Mouse (Mus musculus) stomach, postnatal 0 days (tissue): ENCODE data around the gene Zfp512b. TPM values are rescaled to one million over a fixed set of nuclear protein-coding genes. Genes with fewer than 3 reads are reported as not detected.
A peak's percentile ranks its signal among the peaks of the same experiment; 100 is the strongest.

Experiments used
- ATAC-seq: fragments of 200-750 bp; cut with Nextera tagmentation; 2 replicates; pipeline ENCODE4 v1.8.0; 2017; ENCODE audit not compliant: low FRiP score, low TSS enrichment
- DNase-seq: peaks from one replicate; pipeline ENCODE4 v3.0.0-alpha.2; 2016; ENCODE audit warnings: low spot score
- H3K27ac ChIP-seq: fragments of 300-500 bp; sonication (generic); replicated peaks from 2 replicates; pipeline ENCODE4 v1.5.1; 2014; ENCODE audit warnings: mild to moderate bottlenecking, control low read depth
- H3K27me3 ChIP-seq: fragments of 300-500 bp; sonication (generic); 2 replicates; pipeline ENCODE4 v1.6.1; 2014; ENCODE audit warnings: low read length; ENCODE audit not compliant: control insufficient read depth, insufficient read depth
- H3K36me3 ChIP-seq: fragments of 300-500 bp; sonication (generic); 2 replicates; pipeline ENCODE4 v1.6.1; 2014; ENCODE audit warnings: low read length, mixed read lengths; ENCODE audit not compliant: control insufficient read depth, insufficient read depth
- H3K4me1 ChIP-seq: fragments of 300-500 bp; sonication (generic); replicated peaks from 2 replicates; pipeline ENCODE4 v1.6.1; 2014; ENCODE audit warnings: antibody characterized with exemption; ENCODE audit not compliant: control insufficient read depth, insufficient read depth
- H3K4me2 ChIP-seq: fragments of 300-500 bp; sonication (generic); replicated peaks from 2 replicates; pipeline ENCODE4 v1.6.1; 2014; ENCODE audit warnings: low read depth, mild to moderate bottlenecking, control low read depth, moderate library complexity
- H3K4me3 ChIP-seq: fragments of 300-500 bp; sonication (generic); 2 replicates; pipeline ENCODE4 v1.5.1; 2014; ENCODE audit warnings: low read depth, low read length, control low read depth
- H3K9ac ChIP-seq: fragments of 300-500 bp; sonication (generic); 2 replicates; pipeline ENCODE4 v1.6.1; 2014; ENCODE audit warnings: mild to moderate bottlenecking, low read length, control low read depth, mixed read lengths
- H3K9me3 ChIP-seq: fragments of 300-500 bp; sonication (generic); 2 replicates; pipeline ENCODE4 v1.6.1; 2016; ENCODE audit warnings: low read length; ENCODE audit not compliant: control insufficient read depth
- CTCF ChIP-seq: IDR thresholded peaks from 2 replicates; pipeline ENCODE4 v1.5.1; 2016; ENCODE audit warnings: antibody characterized with exemption, low read depth, mild to moderate bottlenecking, moderate library complexity
- EP300 ChIP-seq: optimal IDR thresholded peaks from 2 replicates; pipeline ENCODE3; 2016; ENCODE audit warnings: antibody characterized with exemption
- WGBS: fragments of 180-500 bp; shearing (Covaris S2); extraction: QIAGEN DNeasy Blood & Tissue Kit; methylation state at CpG from one replicate; pipeline ENCODE4 v1.1.7; 2014; 5-methylcytosine and 5-hydroxymethylcytosine counted together
- polyA plus RNA-seq: library from polyadenylated mRNA; unstranded; fragments of >200 nt; fragmentation: Nextera tagmentation; extraction: Ambion mirVana; gene quantifications from 2 replicates; pipeline ENCODE4 v1.2.1, GENCODE M21; 2015

Gene Zfp512b
- polyA plus RNA-seq, 1 experiment from 2014 or later: 15.9 TPM

DNA sequence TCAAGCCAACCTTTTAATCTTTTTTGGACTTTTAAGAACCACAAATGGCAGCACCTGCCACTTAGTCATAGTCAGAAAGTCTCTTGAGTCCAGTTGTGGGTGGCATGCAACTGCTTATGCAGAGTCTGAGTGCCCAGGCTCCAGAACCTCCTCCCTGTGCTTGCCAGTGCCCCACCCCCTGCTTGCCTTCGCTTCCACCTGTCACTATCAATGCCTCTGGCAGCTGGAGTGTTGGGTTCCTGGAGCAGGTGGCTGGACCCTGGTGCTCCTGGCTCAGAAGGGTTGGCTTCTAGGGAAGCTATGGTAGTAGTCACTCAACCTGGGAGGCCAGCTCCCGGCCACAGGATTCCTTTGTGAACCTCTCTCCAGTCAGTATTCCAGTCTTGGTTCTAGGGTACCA is 42.4 kb downstream of the Zfp512b start:
- WGBS: 92% methylated on average over 2 of the region's 2 CpGs
- TF ChIP-seq EP300 (no peak), CTCF (no peak)
- no peaks in the 10 kb centered on the region for H3K9me3 ChIP-seq
- ATAC-seq: no peak
- no peak overlapping the region for H3K4me3 ChIP-seq
- no peaks in the 10 kb centered on the region for H3K4me1 ChIP-seq
- no peak overlapping the region for H3K4me2 ChIP-seq
- H3K27me3 ChIP-seq: no peaks in the 10 kb centered on the region
- H3K9ac ChIP-seq: no peak overlapping the region
- H3K27ac ChIP-seq: no peak overlapping the region
- H3K36me3 ChIP-seq: peaks cover 23% of the 10 kb centered on the region
- no peak for DNase-seq

GRCm38 (mm10) chr2:181548682-181549081 is 43.9 kb downstream of the Zfp512b start:
- Histone ChIP-seq H3K27me3 (no peaks in the 10 kb centered on the region), H3K27ac (no peak overlapping the region), H3K36me3 (peaks cover 23% of the 10 kb centered on the region), H3K4me3 (no peak overlapping the region), H3K4me2 (no peak overlapping the region), H3K9me3 (no peaks in the 10 kb centered on the region), H3K4me1 (no peaks in the 10 kb centered on the region), H3K9ac (no peak overlapping the region)
- ATAC-seq: no peak
- no peak for DNase-seq
- WGBS: 94% methylated on average over 5 of the region's 5 CpGs
- TF ChIP-seq EP300: no peak
- TF ChIP-seq CTCF: no peak

DNA sequence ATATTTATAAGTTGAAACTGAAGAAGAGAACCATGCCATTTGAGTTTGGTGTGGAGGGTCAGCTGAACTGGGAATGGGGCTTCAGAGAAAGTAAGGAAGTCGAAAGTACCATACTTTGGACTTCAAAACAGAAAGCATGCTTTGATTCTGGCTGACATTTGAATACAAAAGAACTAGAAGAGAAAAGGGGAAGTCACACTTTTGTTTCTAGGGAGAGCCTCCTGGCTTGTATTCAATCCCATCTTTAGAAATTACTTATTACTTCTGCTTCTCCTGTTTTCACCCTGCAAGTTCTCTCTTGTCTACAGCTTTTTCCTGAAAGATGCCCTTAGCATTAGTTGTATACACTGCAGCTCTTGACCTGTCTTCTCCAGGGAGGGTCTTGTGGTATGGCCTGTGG is 44.4 kb downstream of the Zfp512b start:
- H3K9ac ChIP-seq: no peak overlapping the region
- DNase-seq: no peak
- H3K4me1 ChIP-seq: no peaks in the 10 kb centered on the region
- 77% methylated on average over 1 of the region's 1 CpGs for WGBS
- no peak overlapping the region for H3K4me3 ChIP-seq
- H3K9me3 ChIP-seq: no peaks in the 10 kb centered on the region
- H3K27me3 ChIP-seq: no peaks in the 10 kb centered on the region
- peaks cover 23% of the 10 kb centered on the region for H3K36me3 ChIP-seq
- ATAC-seq: no peak
- H3K27ac ChIP-seq: no peak overlapping the region
- H3K4me2 ChIP-seq: no peak overlapping the region
- TF ChIP-seq CTCF (no peak), EP300 (no peak)

DNA sequence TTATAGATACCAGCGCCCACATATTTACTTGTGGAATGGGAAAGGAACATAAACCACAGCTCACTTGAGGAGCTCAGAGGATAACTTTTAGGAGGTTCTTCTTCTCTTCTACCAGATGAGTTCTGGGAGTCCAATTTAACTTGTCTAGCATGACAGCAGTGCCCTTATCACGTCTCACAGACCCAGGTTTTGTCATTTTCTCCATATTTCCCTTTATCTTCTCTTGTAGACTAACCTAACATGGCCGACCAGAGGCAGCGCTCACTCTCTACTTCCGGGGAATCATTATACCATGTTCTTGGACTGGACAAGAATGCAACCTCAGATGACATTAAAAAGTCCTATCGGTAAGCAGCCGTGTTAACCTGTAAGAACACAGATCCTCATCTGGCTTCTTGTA is 46.5 kb downstream of the Zfp512b start:
- TF ChIP-seq EP300 (no peak), CTCF (no peak)
- Histone ChIP-seq H3K27ac (no peak overlapping the region), H3K36me3 (peaks cover 23% of the 10 kb centered on the region), H3K9ac (no peak overlapping the region), H3K4me1 (no peaks in the 10 kb centered on the region), H3K4me2 (no peak overlapping the region), H3K9me3 (no peaks in the 10 kb centered on the region), H3K27me3 (no peaks in the 10 kb centered on the region), H3K4me3 (no peak overlapping the region)
- DNase-seq (no peak), ATAC-seq (no peak)
- 92% methylated on average over 7 of the region's 7 CpGs for WGBS

DNA sequence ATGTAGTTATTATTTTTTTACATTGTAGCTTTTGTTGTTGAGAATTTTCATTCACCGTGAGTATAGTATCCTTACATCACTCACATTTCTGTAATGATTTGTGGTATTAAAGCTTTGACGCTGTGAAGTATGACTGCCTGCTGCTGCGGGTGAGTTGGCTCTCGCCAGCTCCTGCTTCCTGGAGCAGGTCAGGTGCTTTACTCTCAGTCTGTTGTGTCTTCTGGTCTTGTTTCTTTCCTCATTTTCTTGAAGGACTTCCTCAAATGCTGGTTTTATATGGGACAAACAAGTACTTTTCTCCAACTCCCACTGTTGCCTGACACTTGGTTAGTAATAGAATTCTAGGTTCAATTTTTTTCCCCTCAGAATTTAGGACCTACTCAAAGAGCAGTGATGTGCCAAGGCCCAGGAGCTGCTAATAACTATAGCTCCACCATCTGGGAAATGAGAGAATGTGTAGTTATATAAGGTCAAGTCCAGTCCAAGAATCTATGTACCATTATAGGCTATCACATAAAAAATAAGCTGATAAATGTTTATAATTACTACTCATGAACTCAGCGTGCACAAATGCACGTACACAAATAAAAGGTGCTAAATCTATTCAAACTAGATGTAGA is 50.7 kb downstream of the Zfp512b start:
- Histone ChIP-seq H3K4me2 (no peak overlapping the region), H3K4me3 (no peak overlapping the region), H3K36me3 (no peaks in the 10 kb centered on the region), H3K9ac (no peak overlapping the region), H3K9me3 (no peaks in the 10 kb centered on the region), H3K27me3 (no peaks in the 10 kb centered on the region), H3K4me1 (no peaks in the 10 kb centered on the region), H3K27ac (no peak overlapping the region)
- ATAC-seq (no peak), DNase-seq (no peak)
- 76% methylated on average over 6 of the region's 6 CpGs for WGBS
- no peak for TF ChIP-seq EP300
- TF ChIP-seq CTCF: peak; percentile 11; the same call in 1 of the 2 replicates

- Histone ChIP-seq H3K27me3 (no peaks in the 10 kb centered on the region), H3K4me3 (no peak overlapping the region), H3K9ac (no peak overlapping the region), H3K4me2 (no peak overlapping the region), H3K9me3 (no peaks in the 10 kb centered on the region), H3K36me3 (no peaks in the 10 kb centered on the region), H3K27ac (peak overlapping the region; percentile 56; the same call in 1 of the 2 replicates), H3K4me1 (no peaks in the 10 kb centered on the region)
- DNase-seq (no peak), ATAC-seq (peak; percentile 73)
- 76% methylated on average over 2 of the region's 2 CpGs for WGBS
- TF ChIP-seq CTCF (no peak), EP300 (no peak)
These were observed 55.1 kb downstream of the Zfp512b start for GRCm38 (mm10) chr2:181537444-181538047.
